Mouse (Mus musculus) testis, adult 2 months (tissue): Measurements from ENCODE around the gene Synpo2. TPM values are rescaled to one million over a fixed set of nuclear protein-coding genes. Genes with fewer than 3 reads are reported as not detected.

Source experiments
- H3K27ac ChIP-seq: fragments of 200-500 bp; 2 replicates; pipeline ENCODE4 v1.5.1; 2012; ENCODE audit warnings: low read depth, low read length; ENCODE audit not compliant: control insufficient read depth, insufficient read depth
- H3K27me3 ChIP-seq: fragments of 200-500 bp; 2 replicates; pipeline ENCODE4 v1.6.1; 2012; ENCODE audit warnings: mild to moderate bottlenecking, low read length, moderate library complexity; ENCODE audit not compliant: control insufficient read depth, insufficient read depth
- H3K36me3 ChIP-seq: fragments of 200-500 bp; 2 replicates; pipeline ENCODE4 v1.6.1; 2012; ENCODE audit warnings: mild to moderate bottlenecking, low read length; ENCODE audit not compliant: control insufficient read depth, insufficient read depth
- H3K4me1 ChIP-seq: fragments of 200-500 bp; 2 replicates; pipeline ENCODE4 v1.6.1; 2012; ENCODE audit warnings: low read length; ENCODE audit not compliant: control insufficient read depth, insufficient read depth
- H3K4me3 ChIP-seq: fragments of 200-500 bp; 2 replicates; pipeline ENCODE4 v1.5.1; 2012; ENCODE audit warnings: low read depth, mild to moderate bottlenecking, low read length, moderate library complexity, mixed read lengths; ENCODE audit not compliant: control insufficient read depth
- CTCF ChIP-seq: fragments of 200-500 bp; IDR thresholded peaks from 2 replicates; pipeline ENCODE4 v1.5.1; 2012; ENCODE audit warnings: low read depth, mild to moderate bottlenecking, inconsistent platforms, low read length, moderate library complexity; ENCODE audit not compliant: control insufficient read depth, insufficient read depth, insufficient replicate concordance
- POLR2A ChIP-seq: fragments of 200-500 bp; IDR thresholded peaks from 2 replicates; pipeline ENCODE4 v1.6.1; 2012; ENCODE audit warnings: low read depth, mild to moderate bottlenecking, inconsistent platforms, low read length, moderate library complexity; ENCODE audit not compliant: control insufficient read depth
- polyA plus RNA-seq: library from polyadenylated mRNA; depleted of rRNA; stranded (reverse); fragments of >200 nt; gene quantifications from 2 replicates; pipeline ENCODE4 v1.2.3, GENCODE M21; 2012

Gene Synpo2
- polyA plus RNA-seq, 1 experiment: 0.73 TPM

DNA sequence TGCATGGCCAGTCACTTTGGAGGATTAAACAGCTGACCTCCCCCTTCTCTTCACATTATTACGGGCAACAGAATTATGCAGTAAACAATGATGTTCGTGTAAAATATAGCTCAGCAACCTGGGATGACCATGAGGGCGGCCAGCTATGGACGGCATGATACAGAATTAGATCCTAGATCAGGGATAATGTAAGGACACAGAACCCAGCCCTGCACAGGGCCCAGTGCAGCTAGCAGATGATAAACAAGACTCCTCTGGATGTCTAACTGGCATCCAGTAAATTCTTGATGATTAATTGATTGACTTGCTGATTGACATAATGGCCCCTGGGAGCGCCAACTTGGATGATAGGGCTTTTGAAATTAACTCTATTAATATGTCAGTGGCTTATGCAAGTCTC is 83.0 kb downstream of the Synpo2 start:
- Histone ChIP-seq H3K4me1 (no peaks in the 10 kb centered on the region), H3K4me3 (no peak overlapping the region), H3K36me3 (no peaks in the 10 kb centered on the region), H3K27ac (no peak overlapping the region), H3K27me3 (no peaks in the 10 kb centered on the region)
- TF ChIP-seq CTCF: no peak
- no peak for TF ChIP-seq POLR2A

GRCm38 (mm10) chr3:123150523-123151135 is 85.3 kb downstream of the Synpo2 start:
- no peak for TF ChIP-seq POLR2A
- TF ChIP-seq CTCF: no peak
- H3K4me3 ChIP-seq: no peak overlapping the region
- no peaks in the 10 kb centered on the region for H3K4me1 ChIP-seq
- H3K27me3 ChIP-seq: no peaks in the 10 kb centered on the region
- no peaks in the 10 kb centered on the region for H3K36me3 ChIP-seq
- no peak overlapping the region for H3K27ac ChIP-seq

DNA sequence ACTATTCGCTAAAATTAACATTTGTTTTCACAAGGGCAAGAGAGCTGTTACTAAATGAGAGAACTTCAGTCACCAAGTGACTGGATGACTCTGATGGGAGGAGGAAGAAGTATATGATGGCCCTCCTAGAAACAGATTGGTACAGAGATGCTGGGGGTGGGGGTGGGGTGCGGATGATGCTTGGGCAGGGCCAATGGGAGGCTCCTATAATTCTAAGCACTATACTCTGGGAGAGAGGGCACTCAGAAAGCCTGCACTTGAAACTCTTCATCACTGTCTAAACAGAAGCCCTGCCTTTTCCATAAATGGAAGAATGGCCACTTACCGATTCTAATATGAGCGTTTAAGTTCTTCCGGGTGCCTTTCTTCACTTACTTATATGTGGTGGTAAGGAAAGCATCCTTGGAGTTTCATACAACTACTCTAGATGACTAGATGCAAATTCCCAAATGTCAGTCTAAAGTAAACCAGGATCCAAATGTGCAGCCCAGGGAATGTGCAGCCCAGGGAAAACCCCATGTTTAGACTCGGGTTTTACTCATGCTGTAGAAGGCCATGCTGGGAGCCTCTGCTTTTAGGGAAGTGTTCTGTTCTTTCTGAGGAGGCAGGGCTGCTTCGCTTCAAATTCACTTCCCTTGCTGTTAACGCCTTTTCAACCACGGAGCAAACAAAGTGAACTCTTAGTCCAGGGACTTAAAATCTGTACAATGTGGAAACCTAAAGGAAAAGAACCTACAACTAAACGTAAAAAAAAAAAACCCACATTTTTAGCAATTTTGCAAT is 86.4 kb downstream of the Synpo2 start:
- no peak overlapping the region for H3K4me3 ChIP-seq

DNA sequence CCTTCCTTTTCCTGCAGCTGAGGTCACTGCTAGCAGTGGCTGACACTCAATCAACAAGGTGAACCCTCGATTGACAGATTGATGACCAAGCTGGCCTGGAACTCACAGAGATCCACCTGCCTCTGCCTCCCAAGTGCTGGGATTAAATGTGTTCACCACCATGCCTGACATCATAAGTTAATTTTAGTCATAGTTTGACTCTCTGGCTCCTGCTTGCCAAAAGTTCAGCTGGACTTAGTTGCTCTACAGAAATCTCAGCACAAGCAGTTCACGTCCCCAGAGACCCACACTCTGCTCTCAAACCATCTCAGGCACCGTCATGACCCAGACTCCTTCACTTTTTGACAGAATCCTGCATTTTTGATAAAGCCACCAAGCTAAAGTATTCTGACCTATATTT is 87.3 kb downstream of the Synpo2 start:
- TF ChIP-seq POLR2A: no peak
- TF ChIP-seq CTCF: no peak
- Histone ChIP-seq H3K4me3 (no peak overlapping the region), H3K4me1 (no peaks in the 10 kb centered on the region), H3K27me3 (no peaks in the 10 kb centered on the region), H3K36me3 (no peaks in the 10 kb centered on the region), H3K27ac (no peak overlapping the region)

More for the DNA sequence above, 86.4 kb downstream of the Synpo2 start:
- TF ChIP-seq POLR2A (no peak), CTCF (no peak)
- no peaks in the 10 kb centered on the region for H3K27me3 ChIP-seq
- no peaks in the 10 kb centered on the region for H3K4me1 ChIP-seq
- H3K27ac ChIP-seq: no peak overlapping the region
- no peaks in the 10 kb centered on the region for H3K36me3 ChIP-seq

GRCm38 (mm10) chr3:123146557-123146956 is 89.4 kb downstream of the Synpo2 start:
- no peak for TF ChIP-seq CTCF
- TF ChIP-seq POLR2A: no peak
- no peak overlapping the region for H3K4me3 ChIP-seq
- H3K27me3 ChIP-seq: no peaks in the 10 kb centered on the region
- H3K36me3 ChIP-seq: no peaks in the 10 kb centered on the region
- H3K27ac ChIP-seq: no peak overlapping the region
- no peaks in the 10 kb centered on the region for H3K4me1 ChIP-seq

GRCm38 (mm10) chr3:123145942-123146341 is 90.0 kb downstream of the Synpo2 start:
- Histone ChIP-seq H3K36me3 (no peaks in the 10 kb centered on the region), H3K27me3 (no peaks in the 10 kb centered on the region), H3K27ac (no peak overlapping the region), H3K4me3 (no peak overlapping the region), H3K4me1 (no peaks in the 10 kb centered on the region)
- no peak for TF ChIP-seq POLR2A
- no peak for TF ChIP-seq CTCF

GRCm38 (mm10) chr3:123143412-123143811 is 92.5 kb downstream of the Synpo2 start:
- H3K27me3 ChIP-seq: no peaks in the 10 kb centered on the region
- TF ChIP-seq CTCF: no peak
- no peak for TF ChIP-seq POLR2A

DNA sequence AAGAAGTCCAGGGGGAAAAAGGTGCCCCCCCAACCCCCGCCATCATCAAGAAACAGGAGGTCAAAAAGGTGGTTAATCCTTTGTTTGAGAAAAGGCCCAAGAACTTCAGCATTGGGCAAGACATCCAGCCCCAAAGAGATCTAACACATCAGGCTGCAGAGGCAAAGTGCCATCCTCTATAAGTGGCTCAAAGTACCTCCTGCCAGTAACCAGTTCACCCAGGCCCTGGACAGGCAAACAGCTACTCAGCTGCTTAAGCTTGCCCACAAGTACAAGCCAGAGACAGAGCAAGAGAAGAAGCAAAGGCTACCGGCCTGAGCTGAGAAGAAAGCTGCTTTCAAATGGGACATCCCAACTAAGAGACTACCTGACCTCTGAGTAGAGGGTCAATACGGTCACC is 93.7 kb downstream of the Synpo2 start:
- Histone ChIP-seq H3K27me3 (no peaks in the 10 kb centered on the region), H3K4me1 (no peaks in the 10 kb centered on the region), H3K4me3 (no peak overlapping the region), H3K36me3 (no peaks in the 10 kb centered on the region), H3K27ac (no peak overlapping the region)
- TF ChIP-seq POLR2A: no peak
- no peak for TF ChIP-seq CTCF

More at GRCm38 (mm10) chr3:123143412-123143811, 92.5 kb downstream of the Synpo2 start:
- no peaks in the 10 kb centered on the region for H3K4me1 ChIP-seq
- no peaks in the 10 kb centered on the region for H3K36me3 ChIP-seq
- H3K4me3 ChIP-seq: no peak overlapping the region
- H3K27ac ChIP-seq: no peak overlapping the region
